Comparison of ENCODE assay signal across 8 mouse cellular contexts in the genomic region with DNA sequence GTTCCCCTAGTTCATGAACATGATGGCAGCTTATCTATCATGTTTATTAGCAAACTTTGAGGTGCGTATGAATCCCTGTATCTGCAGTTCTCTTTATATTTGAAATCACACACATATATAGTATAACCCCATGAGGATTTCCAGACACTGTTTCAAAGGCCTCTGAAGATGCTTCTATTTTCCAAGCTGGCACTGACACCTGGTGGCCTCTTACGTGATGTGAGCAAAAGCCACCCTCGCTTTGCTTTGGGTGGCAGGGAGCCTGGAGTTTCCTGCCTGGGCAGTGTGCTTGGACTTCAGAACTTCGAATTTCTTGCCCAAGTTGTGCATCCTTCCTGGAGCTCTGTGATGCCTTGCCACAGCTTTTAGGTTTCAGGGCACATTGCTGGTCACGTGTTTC.
DNase-seq lines count a peak whose midpoint lies in the region; ATAC-seq and TF ChIP-seq lines count a peak whose summit lies in the region.

No protein-coding gene starts in this region.

- H3K4me3 ChIP-seq in layer of hippocampus, adult 2 months: no peak overlapping the region

- no peak for DNase-seq in cerebellum, adult 11 months
- DNase-seq in layer of hippocampus, adult 2 months (ENCODE audit: low spot score in 2 of 2): no peak
- no peak for DNase-seq in layer of hippocampus, adult 9-11 months
- DNase-seq in adrenal gland, postnatal 10 days: peak; percentile 49
- DNase-seq in kidney, postnatal 14 days: peak; percentile 41
- DNase-seq in thymus, postnatal 25 days: peak; percentile 47
- no peak for DNase-seq in testis, postnatal 14 days (ENCODE audit: low spot score)

- peak; percentile 40; the same call in 1 of the 2 replicates for ATAC-seq in cerebellum, adult (ENCODE audit: insufficient number of reproducible peaks, low FRiP score, low TSS enrichment)

- H3K27ac ChIP-seq in layer of hippocampus, adult 2 months: no peak overlapping the region

- peak; percentile 62 for TF ChIP-seq CTCF in layer of hippocampus, adult 2 months (conservative IDR thresholded peaks at IDR 0.05)

Comparison
In these comparisons a context has a peak if more than half of its experiments do, and no peak if none do; other contexts are left out.
1. DNase-seq: peak in adrenal gland, postnatal 10 days (single experiment), kidney, postnatal 14 days (single experiment) and thymus, postnatal 25 days (single experiment); none in cerebellum, adult 11 months (single experiment), layer of hippocampus, adult 2 months (0 of 2), layer of hippocampus, adult 9-11 months (single experiment) and testis, postnatal 14 days (single experiment).